Mouse (Mus musculus) adipocyte (in vitro differentiated cells): ENCODE results near the gene Rsrp1.

Experiments
- DNase-seq: peaks from one replicate; pipeline ENCODE4 v3.0.0-alpha.2; 2016; ENCODE audit warnings: low spot score

Rsrp1 gene

DNA sequence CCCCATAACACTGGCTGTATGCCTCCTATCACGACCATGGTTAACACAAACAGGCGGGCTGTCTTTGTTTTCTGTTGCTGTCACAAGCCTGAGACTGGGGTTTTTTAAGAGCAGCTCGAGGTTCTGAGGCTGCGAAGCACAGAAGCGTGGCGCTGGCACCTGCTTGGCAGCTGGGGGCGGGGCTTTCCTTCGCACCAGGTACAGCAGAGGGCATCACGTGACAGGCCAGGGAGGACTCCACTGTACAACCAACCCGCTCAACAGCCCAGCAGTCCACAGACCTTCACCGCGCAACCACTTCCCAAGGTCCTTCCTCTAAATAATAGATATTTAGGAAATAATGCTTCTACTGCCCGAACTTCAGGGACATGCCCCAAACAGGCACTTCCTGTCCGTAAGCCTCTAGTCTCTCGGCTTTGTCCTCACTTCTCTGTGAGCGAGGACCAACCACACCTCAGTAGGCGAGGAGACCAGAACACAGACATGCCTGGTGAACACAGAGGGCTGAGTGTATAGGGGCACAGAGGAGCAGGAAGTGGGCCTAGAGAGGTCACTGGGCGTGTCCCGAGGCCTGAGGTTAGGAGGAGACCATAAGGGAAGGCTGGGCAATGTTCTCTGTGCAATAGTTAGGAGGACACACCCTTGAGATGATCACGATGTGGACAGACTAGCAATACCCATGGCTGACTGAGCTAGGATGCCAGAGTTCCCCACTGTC is 44.7 kb downstream of the Rsrp1 start:
- no peak for DNase-seq

DNA sequence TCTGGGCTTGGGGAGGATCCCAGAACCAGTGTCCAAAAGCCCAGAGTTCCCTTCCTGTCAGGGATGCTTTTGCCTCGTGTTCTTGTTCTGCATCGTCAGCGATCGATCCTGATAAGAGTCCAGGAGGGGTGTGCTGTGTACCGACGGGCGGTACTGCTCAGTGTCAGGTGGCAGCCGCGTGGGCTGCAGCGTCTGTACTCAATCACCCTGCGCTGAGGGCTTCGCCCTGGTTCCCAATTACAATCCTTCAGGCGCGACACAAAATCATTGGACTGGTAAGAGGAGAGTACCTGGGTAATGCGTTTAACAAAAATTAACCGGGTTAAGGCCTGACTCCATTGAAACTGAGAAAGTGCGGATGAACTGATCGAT is 45.2 kb downstream of the Rsrp1 start:
- no peak for DNase-seq

DNA sequence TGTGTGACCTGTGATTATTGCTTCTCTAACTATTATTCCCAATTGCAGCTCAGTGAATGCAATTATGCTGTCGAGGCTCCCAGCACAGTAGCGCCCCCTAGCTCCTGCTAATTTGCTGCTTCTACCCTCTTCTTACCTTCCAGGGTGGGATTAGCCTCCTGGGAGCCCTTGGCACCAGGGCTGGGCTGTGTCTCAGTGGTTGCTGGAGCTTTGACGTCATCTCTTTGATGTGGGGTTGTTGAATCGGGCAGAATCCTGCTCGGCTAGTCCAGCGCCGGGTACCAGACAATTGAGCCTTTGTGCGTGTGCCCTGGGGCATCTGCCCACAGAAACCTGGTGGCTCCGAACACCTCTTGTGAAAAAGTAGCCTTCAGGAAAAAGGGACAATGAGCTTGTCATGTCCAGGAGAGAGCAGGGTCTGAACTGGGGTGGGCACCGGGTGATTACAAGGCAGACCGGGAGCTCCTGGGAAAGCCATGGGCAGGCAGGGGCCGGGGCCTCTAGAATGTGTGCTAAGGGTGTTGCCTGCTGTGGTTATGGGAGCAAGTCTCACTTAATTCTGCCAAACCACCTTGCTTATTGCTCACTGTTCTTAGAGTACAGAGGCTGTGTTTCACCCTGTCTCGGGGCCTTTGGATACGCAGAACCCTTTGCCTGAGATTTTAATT is 52.0 kb downstream of the Rsrp1 start:
- DNase-seq, result no peak

DNA sequence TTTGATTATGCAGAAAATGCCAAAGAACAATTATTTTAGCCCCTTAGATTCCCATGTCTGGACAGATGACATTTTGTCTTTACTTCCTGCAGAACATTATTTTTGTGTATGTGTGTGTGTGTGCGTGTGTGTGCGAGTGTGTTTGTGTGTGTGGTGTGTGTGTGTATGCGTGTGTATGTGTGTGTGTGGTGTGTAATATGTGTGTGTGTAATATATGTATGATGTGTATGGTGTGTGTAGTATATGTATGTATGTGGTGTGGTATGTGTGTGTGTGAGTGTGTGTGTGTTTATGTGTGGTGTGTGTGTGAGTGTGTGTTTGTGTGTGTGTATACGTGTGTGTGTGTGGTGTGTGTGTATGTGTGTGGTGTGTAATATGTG is 52.5 kb downstream of the Rsrp1 start:
- DNase-seq, result no peak
